1 mouse cellular context compared by ENCODE assay signal in the genomic region with DNA sequence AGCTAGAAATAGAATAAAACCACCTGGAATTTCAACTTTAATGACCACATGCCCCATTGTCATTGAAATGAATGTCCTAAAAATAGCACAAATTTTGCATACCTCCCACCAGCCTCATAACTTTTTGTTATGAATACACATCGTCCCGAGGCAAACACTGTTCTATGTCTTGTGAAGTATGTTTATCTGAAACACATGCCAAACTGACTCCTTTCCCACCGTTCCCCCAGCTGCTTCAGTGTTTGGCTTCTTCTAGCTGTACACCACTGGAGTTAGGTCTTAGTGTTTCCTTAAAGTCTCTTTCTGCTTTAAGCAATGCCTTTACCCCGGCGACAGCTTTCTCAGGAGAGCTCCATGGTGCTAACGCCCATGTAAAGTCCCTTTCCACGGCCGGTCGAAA.
TF ChIP-seq lines count a peak whose summit lies in the region.

No protein-coding gene starts in this region.

TF ChIP-seq in myocyte, 11 proteins besides CTCF, POLR2A, EP300 and RAD21 (continued from another document):
- no peak for TF ChIP-seq MYOD1 (IDR thresholded peaks at IDR 0.05; ENCODE audit: control insufficient read depth in 1 of 3, insufficient read length in 2 of 3, low read depth in 2 of 3)
- TF ChIP-seq REST (IDR thresholded peaks at IDR 0.05; ENCODE audit: insufficient read depth, insufficient read length), result no peak
- no peak for TF ChIP-seq TCF12 (IDR thresholded peaks at IDR 0.05; ENCODE audit: insufficient read depth, poor library complexity, severe bottlenecking)
- no peak for TF ChIP-seq MAX (IDR thresholded peaks at IDR 0.05; ENCODE audit: low read depth)
- TF ChIP-seq USF1 (IDR thresholded peaks at IDR 0.05; ENCODE audit: low read depth), result no peak
- TF ChIP-seq TCF3 (IDR thresholded peaks at IDR 0.05; ENCODE audit: insufficient read length, low read depth), result no peak
- TF ChIP-seq E2F4 (IDR thresholded peaks at IDR 0.05; ENCODE audit: insufficient read depth), result no peak
